Mouse (Mus musculus) midbrain, postnatal 0 days (tissue): ENCODE results near the gene Ces1d. TPM values are rescaled to one million over a fixed set of nuclear protein-coding genes. Genes with fewer than 3 reads are reported as not detected.
"Not testable (repeated sequence)": the region's sequence is repeated elsewhere in the genome, so short reads cannot be mapped to it uniquely, and the experiment has no call there.

Source experiments
- ATAC-seq: fragments of 200-750 bp; cut with Nextera tagmentation; 2 replicates; pipeline ENCODE4 v1.8.0; 2017; ENCODE audit warnings: moderate number of reproducible peaks, mild to moderate bottlenecking, moderate TSS enrichment, moderate library complexity; ENCODE audit not compliant: low FRiP score
- DNase-seq: peaks from one replicate; pipeline ENCODE4 v3.0.0-alpha.2; 2015; ENCODE audit warnings: low spot score
- H3K27ac ChIP-seq: fragments of 300-500 bp; sonication (generic); 2 replicates; pipeline ENCODE4 v1.5.1; 2014; ENCODE audit warnings: low read depth, mild to moderate bottlenecking, low read length, mixed read lengths
- H3K27me3 ChIP-seq: fragments of 300-500 bp; sonication (generic); 2 replicates; pipeline ENCODE4 v1.6.1; 2014; ENCODE audit warnings: low read length, control low read depth, mixed read lengths; ENCODE audit not compliant: insufficient read depth
- H3K36me3 ChIP-seq: fragments of 300-500 bp; sonication (generic); 2 replicates; pipeline ENCODE4 v1.6.1; 2014; ENCODE audit warnings: low read length, control low read depth, mixed read lengths; ENCODE audit not compliant: insufficient read depth
- H3K4me1 ChIP-seq: fragments of 300-500 bp; sonication (generic); 2 replicates; pipeline ENCODE4 v1.6.1; 2014; ENCODE audit warnings: mild to moderate bottlenecking, control low read depth, antibody characterized with exemption, low read length, mixed read lengths; ENCODE audit not compliant: insufficient read depth
- H3K4me2 ChIP-seq: fragments of 300-500 bp; sonication (generic); 2 replicates; pipeline ENCODE4 v1.6.1; 2014; ENCODE audit warnings: low read depth, mild to moderate bottlenecking, low read length, mixed read lengths; ENCODE audit not compliant: poor library complexity, severe bottlenecking
- H3K4me3 ChIP-seq: fragments of 300-500 bp; sonication (generic); 2 replicates; pipeline ENCODE4 v1.5.1; 2014; ENCODE audit warnings: low read depth, mild to moderate bottlenecking, low read length, moderate library complexity
- H3K9ac ChIP-seq: fragments of 300-500 bp; sonication (generic); replicated peaks from 2 replicates; pipeline ENCODE4 v1.6.1; 2014; ENCODE audit warnings: mild to moderate bottlenecking, low read length, moderate library complexity, mixed read lengths; ENCODE audit not compliant: poor library complexity, severe bottlenecking
- H3K9me3 ChIP-seq: fragments of 300-500 bp; sonication (generic); 2 replicates; pipeline ENCODE4 v1.6.1; 2016; ENCODE audit warnings: low read length, control low read depth
- CTCF ChIP-seq: IDR thresholded peaks from 2 replicates; pipeline ENCODE4 v1.5.1; 2016; ENCODE audit warnings: antibody characterized with exemption, mild to moderate bottlenecking
- WGBS: fragments of 180-500 bp; shearing (Covaris S2); extraction: QIAGEN DNeasy Blood & Tissue Kit; methylation state at CpG from one replicate; pipeline ENCODE4 v1.1.7; 2014; 5-methylcytosine and 5-hydroxymethylcytosine counted together
- polyA plus RNA-seq: library from polyadenylated mRNA; unstranded; fragments of >200 nt; fragmentation: Nextera tagmentation; extraction: Ambion mirVana; gene quantifications from 2 replicates; pipeline ENCODE4 v1.2.1, GENCODE M21; 2015
- total RNA-seq: library from RNA; depleted of rRNA; stranded (reverse); fragments of >200 nt; gene quantifications from 2 replicates; pipeline ENCODE4 v1.2.3, GENCODE M21; 2014

Gene Ces1d
- total and polyA plus RNA-seq, 2 experiments from 2014 or later: 0.17 to 0.22 TPM

DNA sequence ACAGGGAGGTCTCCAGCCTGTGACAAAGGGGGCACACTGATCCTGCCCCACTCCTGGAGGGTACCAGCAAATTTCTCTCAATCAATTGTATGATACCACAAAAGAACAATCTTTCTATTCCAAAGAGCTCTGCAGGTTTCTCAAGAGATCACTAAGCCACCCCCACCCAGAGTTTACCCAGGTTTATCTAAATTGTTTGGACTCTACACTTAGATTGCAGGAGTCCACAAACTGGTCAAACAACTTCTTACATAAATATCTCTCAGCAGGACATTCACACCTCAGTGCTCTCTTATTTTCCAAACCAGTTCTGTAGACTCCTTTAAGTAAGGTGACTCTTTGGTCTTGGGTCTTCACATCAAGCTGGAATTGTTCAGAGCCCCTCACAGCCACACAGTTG, 31.8 kb upstream of the Ces1d start, which contains the start of gene Ces1e:
Gene Ces1e, minus strand, starts transcription at position 174 of the 400 bp plus-strand sequence.
- H3K9ac ChIP-seq: no peak within 1 kb of the TSS
- no peak within 1 kb of the TSS for H3K27ac ChIP-seq
- no peak within 1 kb of the TSS for H3K4me3 ChIP-seq
- no peak for DNase-seq
- no peaks in the 10 kb centered on the region for H3K27me3 ChIP-seq
- H3K4me1 ChIP-seq: no peaks in the 10 kb centered on the region
- no peak for TF ChIP-seq CTCF
- H3K4me2 ChIP-seq: no peak within 1 kb of the TSS
- no peaks in the 10 kb centered on the region for H3K9me3 ChIP-seq
- no peaks in the 10 kb centered on the region for H3K36me3 ChIP-seq
- ATAC-seq: no peak

DNA sequence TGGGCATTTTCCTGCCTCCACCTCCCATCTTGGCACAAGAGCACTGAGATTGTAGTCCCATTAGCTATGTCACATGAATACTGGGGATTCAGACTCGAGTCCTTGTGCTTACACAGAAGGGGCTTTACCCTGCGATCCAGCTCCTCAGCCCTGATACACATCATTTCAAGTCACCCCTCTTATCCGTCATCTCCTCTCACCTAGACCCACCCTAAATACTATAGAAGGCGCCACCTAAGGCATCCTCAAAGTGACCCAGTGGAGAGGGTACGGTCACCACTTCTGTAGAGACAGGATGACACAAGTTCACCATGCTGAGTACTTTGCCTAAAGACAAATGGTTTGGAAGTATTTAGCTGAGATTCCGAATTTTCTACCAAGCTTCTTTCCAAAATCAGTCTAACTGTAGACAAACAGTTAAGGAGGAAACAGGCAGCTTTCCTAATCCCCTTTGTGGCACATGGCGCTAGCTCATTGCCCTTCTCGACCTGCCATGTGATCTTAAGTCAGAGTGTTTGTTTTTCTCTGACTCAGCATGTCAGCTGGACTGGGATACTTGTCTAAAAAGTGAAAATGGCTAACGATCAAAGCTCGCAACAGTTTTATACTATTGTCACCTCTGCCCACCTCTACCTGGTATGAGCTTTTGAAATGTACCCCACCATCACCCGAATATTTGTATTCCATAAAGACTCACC, 31.2 kb upstream of the Ces1d start:
- DNase-seq (no peak), ATAC-seq (no peak)
- Histone ChIP-seq H3K27me3 (no peaks in the 10 kb centered on the region), H3K9ac (no peak overlapping the region), H3K4me3 (no peak overlapping the region), H3K4me2 (no peak overlapping the region), H3K27ac (no peak overlapping the region), H3K36me3 (no peaks in the 10 kb centered on the region), H3K4me1 (no peaks in the 10 kb centered on the region), H3K9me3 (no peaks in the 10 kb centered on the region)
- WGBS: 70% methylated on average over 11 of the region's 11 CpGs
- no peak for TF ChIP-seq CTCF

DNA sequence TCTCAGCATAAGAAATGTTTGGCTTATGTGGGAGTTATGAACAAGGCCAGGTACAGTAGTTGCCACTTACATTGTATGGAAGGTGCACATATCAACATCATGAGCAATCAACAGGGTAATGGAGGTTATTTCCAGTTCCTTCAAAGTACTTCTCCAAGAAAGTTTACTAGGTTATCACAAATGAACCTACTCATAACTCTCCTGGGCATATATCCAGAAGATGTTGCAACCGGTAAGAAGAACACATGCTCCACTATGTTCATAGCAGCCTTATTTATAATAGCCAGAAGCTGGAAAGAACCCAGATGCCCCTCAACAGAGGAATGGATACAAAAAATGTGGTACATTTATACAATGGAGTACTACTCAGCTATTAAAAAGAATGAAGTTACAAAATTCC, 28.8 kb upstream of the Ces1d start:
- not testable (repeated sequence) for H3K4me1 ChIP-seq, DNase-seq, H3K9me3 ChIP-seq, H3K9ac ChIP-seq, H3K4me2 ChIP-seq, H3K36me3 ChIP-seq, ATAC-seq, H3K27me3 ChIP-seq, H3K27ac ChIP-seq, H3K4me3 ChIP-seq
- 100% methylated on average over 1 of the region's 1 CpGs for WGBS

GRCm38 (mm10) chr8:93221896-93222295, 24.3 kb upstream of the Ces1d start:
- Histone ChIP-seq H3K4me2 (no peak overlapping the region), H3K27ac (no peak overlapping the region), H3K4me1 (no peaks in the 10 kb centered on the region), H3K9me3 (no peaks in the 10 kb centered on the region), H3K4me3 (no peak overlapping the region), H3K36me3 (no peaks in the 10 kb centered on the region), H3K27me3 (no peaks in the 10 kb centered on the region), H3K9ac (no peak overlapping the region)
- ATAC-seq (no peak), DNase-seq (no peak)
- 84% methylated on average over 3 of the region's 3 CpGs for WGBS
- TF ChIP-seq CTCF: no peak

GRCm38 (mm10) chr8:93217867-93218266, 20.2 kb upstream of the Ces1d start:
- Histone ChIP-seq H3K36me3 (no peaks in the 10 kb centered on the region), H3K4me2 (no peak overlapping the region), H3K27me3 (no peaks in the 10 kb centered on the region), H3K9ac (no peak overlapping the region), H3K9me3 (no peaks in the 10 kb centered on the region), H3K4me1 (no peaks in the 10 kb centered on the region), H3K4me3 (no peak overlapping the region), H3K27ac (no peak overlapping the region)
- 71% methylated on average over 4 of the region's 4 CpGs for WGBS
- ATAC-seq (no peak), DNase-seq (peak; percentile 20)
- peak; percentile 40 for TF ChIP-seq CTCF

GRCm38 (mm10) chr8:93217375-93217774, 19.7 kb upstream of the Ces1d start:
- no peaks in the 10 kb centered on the region for H3K36me3 ChIP-seq
- no peak overlapping the region for H3K27ac ChIP-seq
- no peaks in the 10 kb centered on the region for H3K27me3 ChIP-seq
- ATAC-seq: no peak
- H3K4me2 ChIP-seq: no peak overlapping the region
- no peak for DNase-seq
- H3K9me3 ChIP-seq: no peaks in the 10 kb centered on the region
- H3K9ac ChIP-seq: no peak overlapping the region
- WGBS: 82% methylated on average over 1 of the region's 1 CpGs
- TF ChIP-seq CTCF: no peak
- no peaks in the 10 kb centered on the region for H3K4me1 ChIP-seq
- H3K4me3 ChIP-seq: no peak overlapping the region
